Comparison of ENCODE assay signal across 8 mouse cellular contexts in genomic region chr11:120580871-120581331, GRCm38 (mm10). TPM values are rescaled to one million over a fixed set of nuclear protein-coding genes. Genes with fewer than 3 reads are reported as not detected.
DNase-seq lines count a peak whose midpoint lies in the region; ATAC-seq lines count a peak whose summit lies in the region.

No protein-coding gene starts in this region.

- peak overlapping the region; percentile 99 for H3K9ac ChIP-seq in neural tube, embryonic 14.5 days (replicated peaks; ENCODE audit: low read depth, low read length)

- WGBS in neural tube, embryonic 14.5 days, result under 1% methylated on average over 44 of the region's 44 CpGs

- peaks cover 20% of the 10 kb centered on the region for H3K4me1 ChIP-seq in neural tube, embryonic 14.5 days (ENCODE audit: control insufficient read depth, insufficient read depth, low read length)

- peak overlapping the region; percentile 99 for H3K4me2 ChIP-seq in neural tube, embryonic 14.5 days (ENCODE audit: low read depth, low read length)

- peak overlapping the region; percentile 94 for H3K27ac ChIP-seq in neural tube, embryonic 14.5 days (ENCODE audit: low read depth, low read length)

- intact Hi-C loops in gastrocnemius, postnatal 14 days (cut with DNase I; ENCODE audit: low total_unique reads), result no loop called here
- intact Hi-C loops in gastrocnemius, postnatal 36 days (cut with DNase I), result loop anchor here (2.0 kb wide), 1 partner anchor 18 kb away; the partner anchor contains the start of genes Alyref and Anapc11

- ATAC-seq in neural tube, embryonic 14.5 days (ENCODE audit: low read depth), result 0 out of 2 replicates have a peak, but pooled peaks have one; percentile 28

- H3K4me3 ChIP-seq in neural tube, embryonic 14.5 days (ENCODE audit: low read depth, low read length), result peak overlapping the region; percentile 89

- H3K9me3 ChIP-seq in neural tube, embryonic 14.5 days (ENCODE audit: control insufficient read depth, low read length), result no peaks in the 10 kb centered on the region

- H3K27me3 ChIP-seq in neural tube, embryonic 14.5 days (ENCODE audit: control insufficient read depth, insufficient read depth, low read length), result no peaks in the 10 kb centered on the region

- H3K36me3 ChIP-seq in neural tube, embryonic 14.5 days (ENCODE audit: control insufficient read depth, insufficient read depth, low read length), result peaks cover 35% of the 10 kb centered on the region

- peak; percentile 47 for DNase-seq in gastrocnemius, postnatal 14 days
- no peak for DNase-seq in gastrocnemius, postnatal 36 days
- DNase-seq in cerebellum, adult 8-10 months, result peak; percentile 49
- DNase-seq in gastrocnemius, postnatal 25 days, result peak; percentile 48
- DNase-seq in kidney, adult 18-20 months, result peak; percentile 52
- DNase-seq in lung, adult 18-20 months, result peak; percentile 50 to 54
- DNase-seq in thymus, postnatal 4 days, result peak; percentile 70

RNA-seq across cellular contexts. Expression of gene Arhgdia, which starts 0.5 kb away (rescaled TPM):
- total RNA-seq in gastrocnemius, postnatal 14 days (2021), result 100 to 1,000 TPM; 118 to 144 TPM
- total RNA-seq in gastrocnemius, postnatal 36 days (2021), result 10 to 100 TPM; 73.1 to 77.1 TPM
- 10 to 100 TPM; 80.1 to 95.2 TPM for total RNA-seq in gastrocnemius, postnatal 25 days (2021)
- 419 and 479 TPM in 2 replicates for polyA plus RNA-seq in neural tube, embryonic 14.5 days (2014; fragmentation: Nextera tagmentation; extraction: Ambion mirVana)

RNA-seq across cellular contexts. Expression of gene P4hb, which starts 7.8 kb away (rescaled TPM):
- total RNA-seq in gastrocnemius, postnatal 14 days (2021), result 100 to 1,000 TPM; 264 to 301 TPM
- total RNA-seq in gastrocnemius, postnatal 36 days (2021), result 100 to 1,000 TPM; 174 to 203 TPM
- total RNA-seq in gastrocnemius, postnatal 25 days (2021), result 100 to 1,000 TPM; 192 to 198 TPM
- 248 and 330 TPM in 2 replicates for polyA plus RNA-seq in neural tube, embryonic 14.5 days (2014; fragmentation: Nextera tagmentation; extraction: Ambion mirVana)

RNA-seq across cellular contexts. Expression of gene Alyref, which starts 17.3 kb away (rescaled TPM):
- total RNA-seq in gastrocnemius, postnatal 14 days (2021), result 10 to 100 TPM; 44.6 to 60.9 TPM
- total RNA-seq in gastrocnemius, postnatal 36 days (2021), result 10 to 100 TPM; 36.1 to 41.5 TPM
- 10 to 100 TPM; 39.1 to 40.5 TPM for total RNA-seq in gastrocnemius, postnatal 25 days (2021)
- polyA plus RNA-seq in neural tube, embryonic 14.5 days (2014; fragmentation: Nextera tagmentation; extraction: Ambion mirVana), result 191 and 222 TPM in 2 replicates

RNA-seq across cellular contexts. Expression of gene Anapc11, which starts 17.3 kb away (rescaled TPM):
- total RNA-seq in gastrocnemius, postnatal 14 days (2021), result 10 to 100 TPM; 54.0 to 55.6 TPM
- 10 to 100 TPM; 44.0 to 50.5 TPM for total RNA-seq in gastrocnemius, postnatal 36 days (2021)
- 10 to 100 TPM; 50.7 to 51.6 TPM for total RNA-seq in gastrocnemius, postnatal 25 days (2021)
- polyA plus RNA-seq in neural tube, embryonic 14.5 days (2014; fragmentation: Nextera tagmentation; extraction: Ambion mirVana), result 209 and 236 TPM in 2 replicates

RNA-seq across cellular contexts. Expression of gene Npb, which starts 27.4 kb away (rescaled TPM):
- total RNA-seq in gastrocnemius, postnatal 14 days (2021), result not detected
- total RNA-seq in gastrocnemius, postnatal 36 days (2021), result not detected
- not detected for total RNA-seq in gastrocnemius, postnatal 25 days (2021)
- polyA plus RNA-seq in neural tube, embryonic 14.5 days (2014; fragmentation: Nextera tagmentation; extraction: Ambion mirVana), result 1.3 TPM in 1 of 2 replicates, not detected in the other

Comparison
In these comparisons a context has a peak if more than half of its experiments do, and no peak if none do; other contexts are left out.
1. DNase-seq: peak in gastrocnemius, postnatal 14 days (single experiment), cerebellum, adult 8-10 months (single experiment), gastrocnemius, postnatal 25 days (single experiment), kidney, adult 18-20 months (single experiment), lung, adult 18-20 months (2 of 2) and thymus, postnatal 4 days (single experiment); none in gastrocnemius, postnatal 36 days (0 of 2).